ENCODE assay signal across 8 mouse cellular contexts in genomic region chr4:58413188-58414185, GRCm38 (mm10).
DNase-seq lines count a peak whose midpoint lies in the region; ATAC-seq and TF ChIP-seq lines count a peak whose summit lies in the region.
"Had no signal": no experiment of that assay in that cellular context is flagged by ENCODE, and none has a peak within 500 bp of the region (broad histone marks: within the 10 kb centered on the region; RNA-seq: fewer than 3 reads in every experiment).

No protein-coding gene starts in this region.

- H3K4me3 ChIP-seq in C2C12 (ENCODE audit: insufficient read depth, poor library complexity, severe bottlenecking), result no peak overlapping the region

- no peaks in the 10 kb centered on the region for H3K79me3 ChIP-seq in C2C12 (ENCODE audit: low read depth)

- H3ac ChIP-seq in C2C12 (ENCODE audit: control insufficient read depth, insufficient read length, low read depth), result no peak overlapping the region

- peak; percentile 2 for TF ChIP-seq CTCF in C2C12 (IDR thresholded peaks at IDR 0.05; ENCODE audit: control insufficient read depth, insufficient read depth, insufficient read length)

- no peaks in the 10 kb centered on the region for H3K27me3 ChIP-seq in C2C12 (ENCODE audit: control insufficient read depth, insufficient read depth, insufficient read length)

- H3K79me2 ChIP-seq in C2C12 (ENCODE audit: control insufficient read depth, insufficient read depth), result no peaks in the 10 kb centered on the region

- H3K36me3 ChIP-seq in C2C12 (ENCODE audit: control insufficient read depth, insufficient read depth), result no peaks in the 10 kb centered on the region

- ATAC-seq in cerebellum, adult (ENCODE audit: insufficient number of reproducible peaks, low FRiP score, low TSS enrichment), result no peak

- DNase-seq in ES-CJ7 (ENCODE audit: low read depth, low spot score), result peak; percentile 16
- peak; percentile 30 for DNase-seq in gastrocnemius, postnatal 25 days
- peak; percentile 81 for DNase-seq in kidney, postnatal 14 days
- DNase-seq in ovary, postnatal 10 days (ENCODE audit: low spot score), result no peak
- DNase-seq in right cerebral cortex, postnatal 14 days, result no peak
- DNase-seq: thymus, adult 18-20 months had no signal

TF ChIP-seq in C2C12, 6 proteins besides CTCF, POLR2A, EP300 and RAD21:
- TF ChIP-seq MAX (IDR thresholded peaks at IDR 0.05), result peak; percentile 81
- peak; percentile 32 for TF ChIP-seq MYOD1 (IDR thresholded peaks at IDR 0.05; ENCODE audit: control insufficient read depth, insufficient read length, low read depth)
- TF ChIP-seq CEBPB (IDR thresholded peaks at IDR 0.05; ENCODE audit: low read depth), result peak; percentile 26
- TF ChIP-seq USF1 (IDR thresholded peaks at IDR 0.05; ENCODE audit: low read depth), result peak; percentile 15
- TF ChIP-seq FOSL1 (IDR thresholded peaks at IDR 0.05; ENCODE audit: insufficient read depth, low read length, poor library complexity, severe bottlenecking), result peak; percentile 18
- TF ChIP-seq MYOG (IDR thresholded peaks at IDR 0.05; ENCODE audit: control insufficient read depth, extremely low read depth, insufficient read length), result no peak
TF ChIP-seq in C2C12: peak in this region for 5.

Comparison
In these comparisons a context has a peak if more than half of its experiments do, and no peak if none do; other contexts are left out.
1. DNase-seq: peak in ES-CJ7 (single experiment), gastrocnemius, postnatal 25 days (single experiment) and kidney, postnatal 14 days (single experiment); none in ovary, postnatal 10 days (single experiment) and right cerebral cortex, postnatal 14 days (single experiment).